Mouse (Mus musculus) cerebellum, adult 2 months (tissue): ENCODE data around the gene Mgat4b. TPM values are rescaled to one million over a fixed set of nuclear protein-coding genes. Genes with fewer than 3 reads are reported as not detected.

Experiments used
- DNase-seq, 2 experiments: peaks; one replicate each; pipeline ENCODE4 v3.0.0; 2021
- H3K27ac ChIP-seq: fragments of 200-500 bp; 2 replicates; pipeline ENCODE4 v1.5.1; 2012; ENCODE audit warnings: low read length, control low read depth, inconsistent platforms; ENCODE audit not compliant: insufficient read depth
- H3K27me3 ChIP-seq: fragments of 200-500 bp; 2 replicates; pipeline ENCODE4 v1.6.1; 2012; ENCODE audit warnings: inconsistent platforms, mild to moderate bottlenecking, low read length, moderate library complexity; ENCODE audit not compliant: control insufficient read depth, insufficient read depth
- H3K4me1 ChIP-seq: fragments of 200-500 bp; 2 replicates; pipeline ENCODE4 v1.6.1; 2011; ENCODE audit warnings: low read length; ENCODE audit not compliant: control insufficient read depth, insufficient read depth
- H3K4me3 ChIP-seq: fragments of 200-500 bp; replicated peaks from 2 replicates; pipeline ENCODE3; 2011; ENCODE audit warnings: mild to moderate bottlenecking, low read depth, low read length, control low read depth; ENCODE audit not compliant: insufficient read depth
- CTCF ChIP-seq: fragments of 200-500 bp; IDR thresholded peaks from 2 replicates; pipeline ENCODE4 v1.5.1; 2011; ENCODE audit warnings: low read depth, mild to moderate bottlenecking, control low read depth, low read length, moderate library complexity, borderline replicate concordance; ENCODE audit not compliant: insufficient read depth
- POLR2A ChIP-seq: fragments of 200-500 bp; IDR thresholded peaks from 2 replicates; pipeline ENCODE4 v1.6.1; 2011; ENCODE audit warnings: low read length, control low read depth, borderline replicate concordance; ENCODE audit not compliant: insufficient read depth
- WGBS: fragments of 180-500 bp; shearing (Covaris S2); methylation state at CpG from one replicate; pipeline ENCODE4 v1.1.7; 2018; 5-methylcytosine and 5-hydroxymethylcytosine counted together
- polyA plus RNA-seq: library from polyadenylated mRNA; depleted of rRNA; stranded (reverse); fragments of >200 nt; gene quantifications from 2 replicates; pipeline ENCODE4 v1.2.3, GENCODE M21; 2012

The Mgat4b gene
- polyA plus RNA-seq, 1 experiment = 65.1 TPM

- no peaks in the 10 kb centered on the region for H3K27me3 ChIP-seq
- peaks cover 24% of the 10 kb centered on the region for H3K4me1 ChIP-seq
- H3K27ac ChIP-seq = peak overlapping the region; percentile 90
- peak overlapping the region; percentile 39 for H3K4me3 ChIP-seq
- WGBS = 21% methylated on average over 11 of the region's 11 CpGs
- TF ChIP-seq CTCF (no peak), POLR2A (0 out of 2 replicates have a peak, but pooled peaks have one; percentile 12)
- peak; percentile 73 to 79 for DNase-seq
Observed at GRCm38 (mm10) chr11:50212848-50213758, 2.4 kb downstream of the Mgat4b start.

- DNase-seq = no peak
- no peak overlapping the region for H3K4me3 ChIP-seq
- WGBS = 94% methylated on average over 6 of the region's 6 CpGs
- TF ChIP-seq POLR2A (no peak), CTCF (no peak)
- no peak overlapping the region for H3K27ac ChIP-seq
- peaks cover 23% of the 10 kb centered on the region for H3K4me1 ChIP-seq
- H3K27me3 ChIP-seq = no peaks in the 10 kb centered on the region
Observed at GRCm38 (mm10) chr11:50214631-50215030, 3.9 kb downstream of the Mgat4b start.

GRCm38 (mm10) chr11:50215633-50216032 is 4.9 kb downstream of the Mgat4b start:
- H3K27ac ChIP-seq = no peak overlapping the region
- no peak for DNase-seq
- no peaks in the 10 kb centered on the region for H3K27me3 ChIP-seq
- TF ChIP-seq POLR2A (no peak), CTCF (no peak)
- WGBS = 54% methylated on average over 9 of the region's 9 CpGs
- H3K4me3 ChIP-seq = no peak overlapping the region
- H3K4me1 ChIP-seq = peaks cover 23% of the 10 kb centered on the region

- DNase-seq = no peak
- Histone ChIP-seq H3K27me3 (no peaks in the 10 kb centered on the region), H3K27ac (no peak overlapping the region), H3K4me1 (peaks cover 23% of the 10 kb centered on the region), H3K4me3 (no peak overlapping the region)
- TF ChIP-seq CTCF (no peak), POLR2A (no peak)
- WGBS = 77% methylated on average over 4 of the region's 4 CpGs
Observed at GRCm38 (mm10) chr11:50216724-50217366, 6.2 kb downstream of the Mgat4b start.

- 42% methylated on average over 4 of the region's 4 CpGs for WGBS
- no peak overlapping the region for H3K4me3 ChIP-seq
- TF ChIP-seq CTCF (no peak), POLR2A (no peak)
- peaks cover 20% of the 10 kb centered on the region for H3K4me1 ChIP-seq
- H3K27ac ChIP-seq = no peak overlapping the region
- peak in 1 of 2 experiments; percentile 48 for DNase-seq
- H3K27me3 ChIP-seq = no peaks in the 10 kb centered on the region
Observed at GRCm38 (mm10) chr11:50217811-50218210, 7.1 kb downstream of the Mgat4b start.

GRCm38 (mm10) chr11:50219833-50220232 is 9.1 kb downstream of the Mgat4b start:
- 70% methylated on average over 2 of the region's 2 CpGs for WGBS
- H3K27me3 ChIP-seq = no peaks in the 10 kb centered on the region
- TF ChIP-seq CTCF = no peak
- TF ChIP-seq POLR2A = no peak
- no peak overlapping the region for H3K27ac ChIP-seq
- H3K4me3 ChIP-seq = no peak overlapping the region
- peaks cover 17% of the 10 kb centered on the region for H3K4me1 ChIP-seq
- DNase-seq = no peak

GRCm38 (mm10) chr11:50222559-50223276 is 12.0 kb downstream of the Mgat4b start:
- WGBS = 60% methylated on average over 7 of the region's 7 CpGs
- Histone ChIP-seq H3K27me3 (no peaks in the 10 kb centered on the region), H3K27ac (no peak overlapping the region), H3K4me3 (no peak overlapping the region), H3K4me1 (peaks cover 12% of the 10 kb centered on the region)
- DNase-seq = peak in 1 of 2 experiments; percentile 9
- TF ChIP-seq POLR2A = no peak
- TF ChIP-seq CTCF = no peak
